Mouse (Mus musculus): ENCODE results near the gene Dnaja2. TPM values are rescaled to one million over a fixed set of nuclear protein-coding genes. Genes with fewer than 3 reads are reported as not detected.
A peak's percentile ranks its signal among the peaks of the same experiment; 100 is the strongest.

The Dnaja2 gene
- total RNA-seq, 1 experiment from 2014 or later: 127 TPM

DNA sequence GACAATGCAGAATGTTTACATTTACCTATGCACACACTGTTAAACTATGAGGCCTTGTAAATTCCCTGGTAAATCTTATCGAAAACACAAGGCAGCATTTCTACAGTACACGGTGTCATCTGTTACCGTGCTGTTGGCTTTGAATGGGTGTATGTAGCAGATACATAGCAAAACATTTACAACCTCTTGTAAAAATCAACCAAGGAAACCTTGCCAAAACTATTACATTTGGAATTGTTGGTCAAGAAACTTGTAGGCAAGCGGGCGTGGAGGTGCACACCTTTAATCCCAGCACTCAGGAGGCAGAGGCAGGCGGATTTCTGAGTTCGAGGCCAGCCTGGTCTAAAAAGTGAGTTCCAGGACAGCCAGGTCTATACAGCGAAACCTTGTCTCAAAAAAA lies 8.2 kb upstream of the Dnaja2 start:
- no peak for ATAC-seq (replicated peaks in 1 of 2; ENCODE audit: insufficient read depth in 1 of 2, low FRiP score in 2 of 2, low TSS enrichment in 1 of 2, low read depth in 1 of 2, poor library complexity in 2 of 2, severe bottlenecking in 2 of 2)

DNA sequence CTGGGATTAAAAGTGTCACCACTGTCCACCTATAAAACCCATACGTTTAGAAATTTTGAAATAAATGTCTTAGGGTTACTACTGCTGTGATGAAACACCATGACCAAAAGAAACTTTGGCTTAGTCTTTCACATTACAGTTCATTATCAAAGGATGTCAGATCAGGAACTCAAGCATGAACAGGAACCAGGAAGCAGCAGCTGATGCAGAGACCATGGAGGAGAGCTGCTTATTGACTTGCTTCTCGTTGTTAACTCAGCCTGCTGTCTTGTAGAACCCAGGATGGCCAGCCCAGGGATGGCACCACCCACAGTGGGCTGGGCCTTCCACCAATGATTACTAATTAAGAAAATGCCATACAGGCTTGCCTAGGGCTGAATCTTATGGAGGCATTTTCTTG lies 4.8 kb upstream of the Dnaja2 start:
- no peak for ATAC-seq (replicated peaks in 1 of 2; ENCODE audit: insufficient read depth in 1 of 2, low FRiP score in 2 of 2, low TSS enrichment in 1 of 2, low read depth in 1 of 2, poor library complexity in 2 of 2, severe bottlenecking in 2 of 2)

GRCm38 (mm10) chr8:85559201-85559600 lies 4.1 kb upstream of the Dnaja2 start:
- ATAC-seq (replicated peaks in 1 of 2; ENCODE audit: insufficient read depth in 1 of 2, low FRiP score in 2 of 2, low TSS enrichment in 1 of 2, low read depth in 1 of 2, poor library complexity in 2 of 2, severe bottlenecking in 2 of 2): peak in 1 of 2 experiments; percentile 44; a peak in 3 of 4 replicates

DNA sequence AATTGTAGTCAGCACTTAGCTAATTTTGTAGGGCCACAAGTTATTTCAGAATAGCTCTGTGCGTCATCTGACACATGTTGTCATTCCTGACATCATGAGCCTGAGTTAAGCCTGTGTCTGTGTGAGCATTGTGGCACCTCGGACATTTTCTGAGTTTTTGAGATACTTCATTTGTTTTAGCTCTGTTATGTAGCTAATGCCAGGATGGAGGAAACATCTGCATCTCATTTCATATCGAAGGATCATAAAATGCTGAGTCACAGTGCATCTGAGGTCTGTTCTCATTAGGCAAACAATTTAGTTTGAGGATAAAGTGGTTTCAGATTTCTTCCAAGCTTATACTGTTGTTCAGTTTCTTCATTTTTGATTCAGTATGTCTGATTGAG lies 2.5 kb upstream of the Dnaja2 start:
- peak; percentile 6 to 22; a peak in 2 of 4 replicates for ATAC-seq (replicated peaks in 1 of 2; ENCODE audit: insufficient read depth in 1 of 2, low FRiP score in 2 of 2, low TSS enrichment in 1 of 2, low read depth in 1 of 2, poor library complexity in 2 of 2, severe bottlenecking in 2 of 2)

DNA sequence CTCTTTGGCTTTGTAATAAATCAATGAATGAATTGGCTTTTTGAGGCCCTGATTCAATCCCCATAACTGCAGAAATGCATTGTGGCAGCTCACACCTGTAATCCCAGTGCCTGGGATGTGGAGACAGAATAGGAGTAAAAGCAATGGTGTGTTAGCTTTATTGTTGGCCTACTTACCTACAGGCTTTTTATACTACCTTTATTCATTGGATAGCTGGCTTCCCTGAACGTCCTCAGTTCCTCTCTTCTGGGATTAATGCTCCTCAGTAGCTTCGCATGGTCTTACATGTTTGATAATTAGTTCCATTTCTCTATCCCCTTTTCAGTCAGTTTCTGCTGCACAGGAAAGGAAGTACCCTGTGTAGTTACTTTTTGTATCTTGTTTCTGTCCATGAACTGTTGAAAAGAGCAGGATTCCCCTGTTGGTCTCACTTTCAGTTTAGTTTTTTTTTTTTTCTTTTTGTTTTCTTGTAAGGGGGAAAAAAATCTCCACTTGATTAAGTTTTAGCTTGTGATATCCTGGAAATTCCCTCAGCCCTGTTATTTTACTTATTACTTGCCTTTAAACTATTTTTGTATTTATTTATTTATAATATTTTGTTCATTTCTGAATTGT lies 1.9 kb upstream of the Dnaja2 start:
- ATAC-seq (replicated peaks in 1 of 2; ENCODE audit: insufficient read depth in 1 of 2, low FRiP score in 2 of 2, low TSS enrichment in 1 of 2, low read depth in 1 of 2, poor library complexity in 2 of 2, severe bottlenecking in 2 of 2): no peak

DNA sequence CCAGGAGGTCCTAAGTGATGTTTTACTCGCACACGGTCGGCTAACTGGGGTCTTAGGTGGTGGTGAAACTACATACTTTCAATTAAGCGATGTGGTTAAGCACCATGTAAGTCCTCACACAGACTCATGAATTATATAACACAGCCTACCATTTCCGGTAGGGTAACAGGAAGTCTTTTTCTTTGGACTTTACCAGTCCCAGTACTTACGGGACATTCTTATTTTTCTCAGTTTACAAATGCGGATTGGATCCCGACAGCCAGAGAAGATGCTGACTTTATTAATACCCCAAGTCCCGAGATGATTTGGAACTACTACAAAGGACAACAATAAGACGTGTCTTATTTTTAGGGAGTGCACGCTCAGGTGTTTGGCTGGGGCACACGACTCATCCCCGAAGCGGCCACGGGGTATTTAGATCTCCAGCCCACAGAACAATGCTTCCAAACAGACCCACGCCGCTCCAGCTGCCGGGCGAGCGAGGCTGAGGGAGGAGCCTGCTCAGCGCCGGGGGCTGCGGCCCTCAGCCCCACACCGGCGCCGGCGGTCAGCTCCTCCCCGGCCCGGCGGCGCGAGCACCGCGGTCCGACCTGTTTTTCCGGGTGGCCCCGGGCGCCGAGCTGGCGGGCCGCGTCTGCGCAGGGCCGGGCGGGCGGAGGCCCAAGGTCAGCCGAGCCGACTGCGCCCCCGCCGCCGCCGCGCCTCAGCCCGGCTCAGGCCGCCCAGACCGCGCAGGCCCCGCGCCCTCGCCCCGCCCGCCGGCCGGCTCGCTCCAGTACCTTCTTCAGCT lies 558 bp downstream of the Dnaja2 start:
- peak; percentile 37 to 47 for ATAC-seq (replicated peaks in 1 of 2; ENCODE audit: insufficient read depth in 1 of 2, low FRiP score in 2 of 2, low TSS enrichment in 1 of 2, low read depth in 1 of 2, poor library complexity in 2 of 2, severe bottlenecking in 2 of 2)

DNA sequence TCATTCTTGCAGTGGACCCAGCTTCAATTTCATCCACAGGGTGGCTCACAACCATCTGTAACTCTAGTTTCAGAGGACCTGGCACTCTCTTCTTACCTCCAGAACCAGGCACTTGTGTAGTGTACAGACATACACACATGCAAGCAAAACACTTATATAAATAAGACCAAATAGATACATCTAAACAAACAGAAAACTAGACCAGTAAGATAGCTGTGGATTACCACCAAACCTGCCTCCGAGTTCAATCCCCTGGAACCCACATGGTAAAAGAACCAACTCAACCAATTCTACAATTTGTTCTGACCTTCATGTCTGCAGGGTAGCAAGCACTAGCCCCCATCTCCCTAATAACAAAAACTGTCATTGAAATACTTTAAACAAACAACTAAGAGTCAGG lies 3.2 kb downstream of the Dnaja2 start:
- ATAC-seq (replicated peaks in 1 of 2; ENCODE audit: insufficient read depth in 1 of 2, low FRiP score in 2 of 2, low TSS enrichment in 1 of 2, low read depth in 1 of 2, poor library complexity in 2 of 2, severe bottlenecking in 2 of 2): no peak

- ATAC-seq (replicated peaks in 1 of 2; ENCODE audit: insufficient read depth in 1 of 2, low FRiP score in 2 of 2, low TSS enrichment in 1 of 2, low read depth in 1 of 2, poor library complexity in 2 of 2, severe bottlenecking in 2 of 2): no peak
Observed at GRCm38 (mm10) chr8:85536332-85536731, 18.8 kb downstream of the Dnaja2 start.

GRCm38 (mm10) chr8:85534163-85534562 lies 21.0 kb downstream of the Dnaja2 start:
- ATAC-seq (replicated peaks in 1 of 2; ENCODE audit: insufficient read depth in 1 of 2, low FRiP score in 2 of 2, low TSS enrichment in 1 of 2, low read depth in 1 of 2, poor library complexity in 2 of 2, severe bottlenecking in 2 of 2): no peak

GRCm38 (mm10) chr8:85533434-85533833 lies 21.7 kb downstream of the Dnaja2 start:
- no peak for ATAC-seq (replicated peaks in 1 of 2; ENCODE audit: insufficient read depth in 1 of 2, low FRiP score in 2 of 2, low TSS enrichment in 1 of 2, low read depth in 1 of 2, poor library complexity in 2 of 2, severe bottlenecking in 2 of 2)

GRCm38 (mm10) chr8:85532843-85533242 lies 22.3 kb downstream of the Dnaja2 start:
- ATAC-seq (replicated peaks in 1 of 2; ENCODE audit: insufficient read depth in 1 of 2, low FRiP score in 2 of 2, low TSS enrichment in 1 of 2, low read depth in 1 of 2, poor library complexity in 2 of 2, severe bottlenecking in 2 of 2): no peak

GRCm38 (mm10) chr8:85531471-85531870 lies 23.7 kb downstream of the Dnaja2 start:
- peak; percentile 85 to 87 for ATAC-seq (replicated peaks in 1 of 2; ENCODE audit: insufficient read depth in 1 of 2, low FRiP score in 2 of 2, low TSS enrichment in 1 of 2, low read depth in 1 of 2, poor library complexity in 2 of 2, severe bottlenecking in 2 of 2)

- no peak for ATAC-seq (replicated peaks in 1 of 2; ENCODE audit: insufficient read depth in 1 of 2, low FRiP score in 2 of 2, low TSS enrichment in 1 of 2, low read depth in 1 of 2, poor library complexity in 2 of 2, severe bottlenecking in 2 of 2)
Observed at GRCm38 (mm10) chr8:85530717-85531116, 24.4 kb downstream of the Dnaja2 start.

GRCm38 (mm10) chr8:85528959-85529358 lies 26.2 kb downstream of the Dnaja2 start:
- no peak for ATAC-seq (replicated peaks in 1 of 2; ENCODE audit: insufficient read depth in 1 of 2, low FRiP score in 2 of 2, low TSS enrichment in 1 of 2, low read depth in 1 of 2, poor library complexity in 2 of 2, severe bottlenecking in 2 of 2)

- ATAC-seq (replicated peaks in 1 of 2; ENCODE audit: insufficient read depth in 1 of 2, low FRiP score in 2 of 2, low TSS enrichment in 1 of 2, low read depth in 1 of 2, poor library complexity in 2 of 2, severe bottlenecking in 2 of 2): peak; percentile 49 to 65; a peak in 2 of 4 replicates
Observed at GRCm38 (mm10) chr8:85526105-85526504, 29.0 kb downstream of the Dnaja2 start.

DNA sequence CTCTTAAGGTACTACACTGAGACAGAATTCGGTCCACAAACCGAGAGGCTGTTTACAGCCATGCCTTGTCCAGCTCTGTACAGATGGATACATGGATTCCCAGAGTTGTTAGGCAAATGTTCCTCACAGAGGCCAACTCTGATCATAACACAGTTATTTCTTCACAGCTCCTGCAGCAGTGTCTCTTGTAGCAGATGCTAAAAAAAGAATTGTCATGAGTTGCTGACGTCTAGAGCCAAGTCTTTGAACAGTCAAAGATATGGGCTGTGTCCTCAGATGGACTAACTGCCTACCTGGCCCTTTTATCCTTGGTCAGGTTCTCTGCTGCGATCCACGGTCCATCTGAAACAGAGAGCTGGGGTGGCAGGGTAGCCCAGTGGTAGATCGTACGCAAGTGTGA lies 31.1 kb downstream of the Dnaja2 start:
- no peak for ATAC-seq (replicated peaks in 1 of 2; ENCODE audit: insufficient read depth in 1 of 2, low FRiP score in 2 of 2, low TSS enrichment in 1 of 2, low read depth in 1 of 2, poor library complexity in 2 of 2, severe bottlenecking in 2 of 2)

DNA sequence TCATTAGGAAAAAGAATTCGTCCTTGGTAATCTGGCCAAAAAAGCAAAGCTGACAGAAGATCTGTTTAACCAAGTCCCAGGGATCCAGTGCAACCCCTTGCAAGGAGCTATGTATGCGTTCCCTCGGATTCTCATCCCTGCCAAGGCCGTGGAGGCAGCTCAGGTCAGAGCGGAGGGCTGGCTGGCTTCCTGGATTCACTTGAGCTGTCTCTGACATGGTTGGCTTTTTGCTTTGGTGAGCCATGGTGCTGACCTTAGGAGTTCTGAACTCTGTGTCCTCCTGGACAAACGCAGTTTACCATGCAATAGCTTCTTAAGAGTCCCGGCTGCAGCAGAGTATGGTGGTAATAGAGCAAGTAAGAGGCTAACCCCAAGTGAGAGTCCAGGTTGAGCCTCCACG lies 33.8 kb downstream of the Dnaja2 start:
- no peak for ATAC-seq (replicated peaks in 1 of 2; ENCODE audit: insufficient read depth in 1 of 2, low FRiP score in 2 of 2, low TSS enrichment in 1 of 2, low read depth in 1 of 2, poor library complexity in 2 of 2, severe bottlenecking in 2 of 2)

- no peak for ATAC-seq (replicated peaks in 1 of 2; ENCODE audit: insufficient read depth in 1 of 2, low FRiP score in 2 of 2, low TSS enrichment in 1 of 2, low read depth in 1 of 2, poor library complexity in 2 of 2, severe bottlenecking in 2 of 2)
Observed at GRCm38 (mm10) chr8:85520586-85520985, 34.6 kb downstream of the Dnaja2 start.

- no peak for ATAC-seq (replicated peaks in 1 of 2; ENCODE audit: insufficient read depth in 1 of 2, low FRiP score in 2 of 2, low TSS enrichment in 1 of 2, low read depth in 1 of 2, poor library complexity in 2 of 2, severe bottlenecking in 2 of 2)
Observed at GRCm38 (mm10) chr8:85517956-85518355, 37.2 kb downstream of the Dnaja2 start.
